Mouse (Mus musculus) embryonic facial prominence, embryonic 12.5 days (tissue): ENCODE data around the gene Ryr3. TPM values are rescaled to one million over a fixed set of nuclear protein-coding genes. Genes with fewer than 3 reads are reported as not detected.

ENCODE experiments used
- ATAC-seq: fragments of 200-750 bp; cut with Nextera tagmentation; 2 replicates; pipeline ENCODE4 v1.8.0; 2017; ENCODE audit not compliant: insufficient number of reproducible peaks, insufficient read depth, low FRiP score, low TSS enrichment
- H3K27ac ChIP-seq: fragments of 300-500 bp; sonication (generic); 2 replicates; pipeline ENCODE4 v1.5.1; 2016; ENCODE audit warnings: mild to moderate bottlenecking
- H3K27me3 ChIP-seq: fragments of 300-500 bp; sonication (generic); 2 replicates; pipeline ENCODE4 v1.6.1; 2016; ENCODE audit warnings: mild to moderate bottlenecking, moderate library complexity
- H3K36me3 ChIP-seq: fragments of 300-500 bp; sonication (generic); 2 replicates; pipeline ENCODE4 v1.6.1; 2016; ENCODE audit warnings: mild to moderate bottlenecking
- H3K4me1 ChIP-seq: fragments of 300-500 bp; sonication (generic); 2 replicates; pipeline ENCODE4 v1.6.1; 2016
- H3K4me2 ChIP-seq: fragments of 300-500 bp; sonication (generic); replicated peaks from 2 replicates; pipeline ENCODE4 v1.6.1; 2016; ENCODE audit warnings: mild to moderate bottlenecking, moderate library complexity
- H3K4me3 ChIP-seq: fragments of 300-500 bp; sonication (generic); 2 replicates; pipeline ENCODE4 v1.5.1; 2016; ENCODE audit warnings: mild to moderate bottlenecking
- H3K9ac ChIP-seq: fragments of 300-500 bp; sonication (generic); 2 replicates; pipeline ENCODE4 v1.6.1; 2016; ENCODE audit warnings: mild to moderate bottlenecking, moderate library complexity
- H3K9me3 ChIP-seq: fragments of 300-500 bp; sonication (generic); 2 replicates; pipeline ENCODE4 v1.6.1; 2016; ENCODE audit warnings: mild to moderate bottlenecking, moderate library complexity
- WGBS: fragments of 180-500 bp; shearing (Covaris S2); methylation state at CpG from one replicate; pipeline ENCODE4 v1.1.7; 2016; 5-methylcytosine and 5-hydroxymethylcytosine counted together
- polyA plus RNA-seq: library from polyadenylated mRNA; unstranded; fragments of >200 nt; fragmentation: Nextera tagmentation; extraction: Ambion mirVana; gene quantifications from 2 replicates; pipeline ENCODE4 v1.2.1, GENCODE M21; 2016

Ryr3 gene
- polyA plus RNA-seq, 1 experiment from 2014 or later = 1.0 TPM

GRCm38 (mm10) chr2:112822721-112823120 lies 394.2 kb downstream of the Ryr3 start:
- no peak for ATAC-seq
- Histone ChIP-seq H3K9me3 (no peaks in the 10 kb centered on the region), H3K9ac (no peak overlapping the region), H3K4me3 (no peak overlapping the region), H3K36me3 (no peaks in the 10 kb centered on the region), H3K4me2 (no peak overlapping the region), H3K27me3 (no peaks in the 10 kb centered on the region), H3K4me1 (no peaks in the 10 kb centered on the region), H3K27ac (no peak overlapping the region)
- 49% methylated on average over 3 of the region's 3 CpGs for WGBS

GRCm38 (mm10) chr2:112819059-112819458 lies 397.8 kb downstream of the Ryr3 start:
- Histone ChIP-seq H3K36me3 (no peaks in the 10 kb centered on the region), H3K27me3 (no peaks in the 10 kb centered on the region), H3K9ac (no peak overlapping the region), H3K27ac (no peak overlapping the region), H3K4me3 (no peak overlapping the region), H3K4me2 (no peak overlapping the region), H3K4me1 (no peaks in the 10 kb centered on the region), H3K9me3 (no peaks in the 10 kb centered on the region)
- 54% methylated on average over 2 of the region's 2 CpGs for whole genome bisulfite sequencing
- ATAC-seq = no peak

GRCm38 (mm10) chr2:112816976-112817375 lies 399.9 kb downstream of the Ryr3 start:
- Histone ChIP-seq H3K27ac (no peak overlapping the region), H3K4me2 (no peak overlapping the region), H3K4me3 (no peak overlapping the region), H3K9me3 (no peaks in the 10 kb centered on the region), H3K9ac (no peak overlapping the region), H3K4me1 (no peaks in the 10 kb centered on the region), H3K36me3 (no peaks in the 10 kb centered on the region), H3K27me3 (no peaks in the 10 kb centered on the region)
- no peak for ATAC-seq
- 46% methylated on average over 3 of the region's 3 CpGs for WGBS

- Histone ChIP-seq H3K9ac (no peak overlapping the region), H3K4me3 (no peak overlapping the region), H3K27ac (no peak overlapping the region), H3K27me3 (no peaks in the 10 kb centered on the region), H3K36me3 (no peaks in the 10 kb centered on the region), H3K4me2 (no peak overlapping the region), H3K4me1 (no peaks in the 10 kb centered on the region), H3K9me3 (no peaks in the 10 kb centered on the region)
- ATAC-seq = no peak
- WGBS = 71% methylated on average over 3 of the region's 3 CpGs
These were observed 400.9 kb downstream of the Ryr3 start for GRCm38 (mm10) chr2:112815960-112816359.

- no peak overlapping the region for H3K4me3 ChIP-seq
- H3K27me3 ChIP-seq = no peaks in the 10 kb centered on the region
- H3K36me3 ChIP-seq = no peaks in the 10 kb centered on the region
- ATAC-seq = no peak
- no peaks in the 10 kb centered on the region for H3K4me1 ChIP-seq
- no peak overlapping the region for H3K4me2 ChIP-seq
- no peak overlapping the region for H3K9ac ChIP-seq
- no peaks in the 10 kb centered on the region for H3K9me3 ChIP-seq
- WGBS = 62% methylated on average over 5 of the region's 5 CpGs
- H3K27ac ChIP-seq = no peak overlapping the region
These were observed 404.1 kb downstream of the Ryr3 start for GRCm38 (mm10) chr2:112812637-112813402.

- H3K9me3 ChIP-seq = no peaks in the 10 kb centered on the region
- no peak overlapping the region for H3K4me3 ChIP-seq
- ATAC-seq = no peak
- H3K4me1 ChIP-seq = no peaks in the 10 kb centered on the region
- no peak overlapping the region for H3K27ac ChIP-seq
- H3K27me3 ChIP-seq = no peaks in the 10 kb centered on the region
- H3K9ac ChIP-seq = no peak overlapping the region
- 66% methylated on average over 2 of the region's 2 CpGs for WGBS
- no peak overlapping the region for H3K4me2 ChIP-seq
- H3K36me3 ChIP-seq = no peaks in the 10 kb centered on the region
These were observed 410.9 kb downstream of the Ryr3 start for GRCm38 (mm10) chr2:112806015-112806414.

- WGBS = 14% methylated on average over 8 of the region's 8 CpGs
- Histone ChIP-seq H3K4me2 (no peak overlapping the region), H3K36me3 (no peaks in the 10 kb centered on the region), H3K9ac (no peak overlapping the region), H3K4me1 (no peaks in the 10 kb centered on the region), H3K4me3 (no peak overlapping the region), H3K9me3 (no peaks in the 10 kb centered on the region), H3K27ac (no peak overlapping the region), H3K27me3 (no peaks in the 10 kb centered on the region)
- peak; percentile 52 for ATAC-seq
These were observed 416.9 kb downstream of the Ryr3 start for GRCm38 (mm10) chr2:112799995-112800353.

- H3K9ac ChIP-seq = no peak overlapping the region
- H3K36me3 ChIP-seq = no peaks in the 10 kb centered on the region
- H3K9me3 ChIP-seq = no peaks in the 10 kb centered on the region
- no peak overlapping the region for H3K4me2 ChIP-seq
- no peak overlapping the region for H3K4me3 ChIP-seq
- WGBS = 87% methylated on average over 7 of the region's 7 CpGs
- H3K27me3 ChIP-seq = no peaks in the 10 kb centered on the region
- no peaks in the 10 kb centered on the region for H3K4me1 ChIP-seq
- no peak for ATAC-seq
- H3K27ac ChIP-seq = no peak overlapping the region
These were observed 417.4 kb downstream of the Ryr3 start for GRCm38 (mm10) chr2:112799351-112799994.

GRCm38 (mm10) chr2:112781631-112782030 lies 435.3 kb downstream of the Ryr3 start:
- Histone ChIP-seq H3K9me3 (no peaks in the 10 kb centered on the region), H3K4me1 (no peaks in the 10 kb centered on the region), H3K27ac (no peak overlapping the region), H3K36me3 (no peaks in the 10 kb centered on the region), H3K27me3 (no peaks in the 10 kb centered on the region), H3K4me3 (no peak overlapping the region), H3K9ac (no peak overlapping the region), H3K4me2 (no peak overlapping the region)
- no peak for ATAC-seq
- WGBS = 43% methylated on average over 2 of the region's 2 CpGs

GRCm38 (mm10) chr2:112774762-112775161 lies 442.1 kb downstream of the Ryr3 start:
- no peaks in the 10 kb centered on the region for H3K4me1 ChIP-seq
- no peak overlapping the region for H3K9ac ChIP-seq
- no peaks in the 10 kb centered on the region for H3K36me3 ChIP-seq
- H3K9me3 ChIP-seq = no peaks in the 10 kb centered on the region
- no peak overlapping the region for H3K4me2 ChIP-seq
- no peaks in the 10 kb centered on the region for H3K27me3 ChIP-seq
- WGBS = 18% methylated on average over 6 of the region's 6 CpGs
- H3K27ac ChIP-seq = no peak overlapping the region
- no peak overlapping the region for H3K4me3 ChIP-seq
- no peak for ATAC-seq

- ATAC-seq = no peak
- Histone ChIP-seq H3K4me1 (no peaks in the 10 kb centered on the region), H3K36me3 (no peaks in the 10 kb centered on the region), H3K4me3 (no peak overlapping the region), H3K9me3 (no peaks in the 10 kb centered on the region), H3K27ac (no peak overlapping the region), H3K4me2 (no peak overlapping the region), H3K27me3 (no peaks in the 10 kb centered on the region), H3K9ac (no peak overlapping the region)
- WGBS = 72% methylated on average over 5 of the region's 5 CpGs
These were observed 449.2 kb downstream of the Ryr3 start for GRCm38 (mm10) chr2:112767665-112768064.

- Histone ChIP-seq H3K9me3 (no peaks in the 10 kb centered on the region), H3K4me1 (no peaks in the 10 kb centered on the region), H3K4me3 (no peak overlapping the region), H3K27me3 (no peaks in the 10 kb centered on the region), H3K27ac (no peak overlapping the region), H3K4me2 (no peak overlapping the region), H3K36me3 (no peaks in the 10 kb centered on the region), H3K9ac (no peak overlapping the region)
- WGBS = 70% methylated on average over 5 of the region's 5 CpGs
- ATAC-seq = no peak
These were observed 451.9 kb downstream of the Ryr3 start for GRCm38 (mm10) chr2:112765046-112765445.
